Mouse (Mus musculus) leukemia stem cell, adult 10-12 weeks (primary cell): Measurements from ENCODE around the gene Nlrc3. TPM values are rescaled to one million over a fixed set of nuclear protein-coding genes. Genes with fewer than 3 reads are reported as not detected.

ENCODE experiments used
- polyA plus RNA-seq: library from polyadenylated mRNA; stranded (reverse); fragments of >175 nt; gene quantifications from 2 replicates; pipeline ENCODE4 v1.2.3, GENCODE M21; 2012; ENCODE audit warnings: low replicate concordance

Gene Nlrc3
- 0.25 and 0.74 TPM in 2 replicates for polyA plus RNA-seq

DNA sequence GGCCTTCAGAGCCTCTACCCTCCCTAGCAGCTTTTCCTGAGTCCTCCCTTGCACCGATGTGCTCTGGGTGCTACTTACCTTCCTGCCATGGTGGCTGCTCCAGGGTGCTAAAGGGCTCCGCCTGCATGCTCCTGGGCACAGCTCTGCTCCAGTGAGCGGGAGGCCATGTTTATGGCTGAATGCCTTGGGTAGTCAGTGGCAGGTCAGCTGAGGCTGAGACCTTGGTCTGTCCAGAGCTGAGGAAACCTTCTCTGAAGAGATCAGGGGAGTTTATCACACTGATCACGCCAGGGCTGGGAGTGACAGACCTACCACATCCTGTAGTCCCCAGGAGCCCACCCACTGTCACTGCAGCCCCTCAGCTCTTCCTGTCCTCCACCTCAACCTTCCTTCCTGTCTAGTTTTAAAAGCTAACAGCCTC, at the start of gene Nlrc3:
TSS of gene Nlrc3 (minus strand) at position 382 of the 421 bp plus-strand sequence.

DNA sequence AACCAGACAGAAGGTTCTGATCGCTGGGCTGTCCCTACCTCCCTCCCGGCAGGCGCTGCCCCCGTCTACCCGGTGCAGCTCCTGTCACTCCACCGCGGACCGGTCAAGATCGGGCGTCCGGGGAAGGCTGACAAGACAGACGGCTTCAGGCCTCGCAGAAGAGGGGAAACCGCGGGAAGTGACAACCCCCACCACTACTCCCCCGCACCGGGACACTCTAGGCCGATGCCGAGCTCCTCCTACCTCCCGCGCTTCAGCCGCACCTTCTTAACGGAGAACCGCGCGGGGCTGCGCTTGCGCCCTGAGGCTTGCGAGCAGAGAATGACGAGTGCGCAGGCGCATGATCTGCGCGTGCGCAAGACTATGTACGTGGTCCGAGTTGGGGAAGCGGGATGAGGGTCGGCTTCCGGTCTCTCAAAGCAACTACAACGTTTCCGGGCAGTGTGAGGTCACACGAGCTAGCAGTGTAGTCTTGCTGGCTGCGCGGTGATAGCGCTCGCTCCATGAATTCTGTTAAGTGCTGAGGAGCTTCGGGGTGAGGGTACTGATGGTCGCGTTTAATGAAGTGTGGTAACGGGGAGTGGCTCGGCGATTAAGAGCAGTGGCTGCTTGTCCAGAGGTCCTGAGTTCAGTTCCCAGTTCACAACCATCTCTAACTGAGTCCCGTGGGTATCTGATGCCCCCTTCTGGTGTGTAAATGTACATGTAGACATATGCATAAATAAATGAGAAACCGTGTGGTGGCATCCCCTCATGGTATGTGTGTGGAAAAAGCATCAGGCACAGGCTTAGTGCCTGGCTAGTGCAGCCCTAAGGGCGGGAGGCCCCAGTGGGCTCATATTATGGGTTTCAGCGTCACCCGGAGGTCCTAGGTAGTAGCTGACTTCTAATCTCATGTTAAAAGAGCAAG, 27.3 kb upstream of the Nlrc3 start, which contains the start of gene Slx4:
TSS of gene Slx4 (minus strand) at position 282 of the 910 bp plus-strand sequence.

DNA sequence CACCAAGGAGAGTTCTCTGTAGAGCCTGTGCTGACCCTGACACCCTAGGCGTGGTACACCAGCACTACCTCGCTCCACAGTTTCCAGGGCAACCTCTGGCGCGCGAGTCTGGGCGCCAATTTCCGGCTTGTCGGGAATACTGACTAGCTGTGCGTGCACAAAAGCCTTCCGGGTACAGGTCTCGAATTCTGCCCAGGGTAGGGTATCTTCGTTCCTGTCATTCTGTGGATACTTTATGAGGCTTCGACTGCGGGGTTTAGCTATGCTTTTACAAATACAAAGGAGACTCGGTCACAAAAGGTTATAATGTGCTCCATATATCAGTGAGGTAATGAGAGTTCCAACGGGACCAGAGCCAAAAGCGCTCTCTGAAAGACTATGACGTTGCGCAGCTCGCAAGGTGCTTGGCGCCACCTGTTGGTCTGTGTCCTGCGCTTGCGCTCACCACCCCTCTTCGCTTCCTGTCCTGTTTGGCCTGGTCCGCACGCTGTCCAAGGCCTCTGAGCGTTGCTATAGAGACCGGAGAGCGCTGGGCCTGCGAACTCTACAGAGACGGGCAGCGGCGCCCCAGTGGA, 67.8 kb downstream of the Nlrc3 start, which contains the start of the genes 1700037C18Rik and Cluap1:
TSS of gene 1700037C18Rik (minus strand) at position 153 of the 575 bp plus-strand sequence.
TSS of gene Cluap1 (plus strand) at position 265 of the 575 bp plus-strand sequence.

Other genes with a start within 250 kb of the Nlrc3 start
- 17.2 and 22.9 TPM in 2 replicates for gene Zfp263, start 232.5 kb downstream of the Nlrc3 start, polyA plus RNA-seq
- gene Olfr15, start 145.8 kb downstream of the Nlrc3 start, polyA plus RNA-seq, result 0.02 TPM in 1 of 2 replicates, not detected in the other
- gene Zfp174, start 129.4 kb downstream of the Nlrc3 start, polyA plus RNA-seq, result 0.16 and 0.18 TPM in 2 replicates
- 21.8 and 50.6 TPM in 2 replicates for gene Naa60, start 104.3 kb downstream of the Nlrc3 start, polyA plus RNA-seq
- 5.6 and 6.4 TPM in 2 replicates for gene Zfp597, start 92.1 kb downstream of the Nlrc3 start, polyA plus RNA-seq
- not detected in 2 replicates for gene Gm20695, start 92.0 kb downstream of the Nlrc3 start, polyA plus RNA-seq
- 23.8 and 28.9 TPM in 2 replicates for gene 1700037C18Rik, start 67.9 kb downstream of the Nlrc3 start, polyA plus RNA-seq
- 14.0 and 40.7 TPM in 2 replicates for gene Cluap1, start 67.8 kb downstream of the Nlrc3 start, polyA plus RNA-seq
- gene Slx4, start 27.1 kb upstream of the Nlrc3 start, polyA plus RNA-seq, result 16.2 and 40.7 TPM in 2 replicates
- not detected in 2 replicates for gene Dnase1, start 60.3 kb upstream of the Nlrc3 start, polyA plus RNA-seq
- gene Trap1, start 101.2 kb upstream of the Nlrc3 start, polyA plus RNA-seq, result 228 and 241 TPM in 2 replicates
- gene Crebbp, start 237.4 kb upstream of the Nlrc3 start, polyA plus RNA-seq, result 9.8 and 21.4 TPM in 2 replicates